Mouse (Mus musculus) heart, embryonic 15.5 days (tissue): ENCODE data around the gene Gse1. TPM values are rescaled to one million over a fixed set of nuclear protein-coding genes. Genes with fewer than 3 reads are reported as not detected.

Experiments used
- ATAC-seq: fragments of 200-750 bp; cut with Nextera tagmentation; replicated peaks from 2 replicates; pipeline ENCODE4 v1.8.0; 2017; ENCODE audit warnings: low read depth, moderate TSS enrichment; ENCODE audit not compliant: insufficient number of reproducible peaks, insufficient read depth, low FRiP score
- H3K27ac ChIP-seq: fragments of 300-500 bp; sonication (generic); 2 replicates; pipeline ENCODE4 v1.5.1; 2015; ENCODE audit warnings: mild to moderate bottlenecking, inconsistent platforms
- H3K27me3 ChIP-seq: fragments of 300-500 bp; sonication (generic); 2 replicates; pipeline ENCODE4 v1.6.1; 2015; ENCODE audit warnings: inconsistent platforms
- H3K36me3 ChIP-seq: fragments of 300-500 bp; sonication (generic); 2 replicates; pipeline ENCODE4 v1.6.1; 2015; ENCODE audit warnings: mild to moderate bottlenecking, inconsistent platforms
- H3K4me1 ChIP-seq: fragments of 300-500 bp; sonication (generic); replicated peaks from 2 replicates; pipeline ENCODE4 v1.6.1; 2015; ENCODE audit warnings: inconsistent platforms
- H3K4me2 ChIP-seq: fragments of 300-500 bp; sonication (generic); 2 replicates; pipeline ENCODE4 v1.6.1; 2015; ENCODE audit warnings: inconsistent platforms, mild to moderate bottlenecking, moderate library complexity
- H3K4me3 ChIP-seq: fragments of 300-500 bp; sonication (generic); 2 replicates; pipeline ENCODE4 v1.5.1; 2015; ENCODE audit warnings: mild to moderate bottlenecking, inconsistent platforms
- H3K9ac ChIP-seq: fragments of 300-500 bp; sonication (generic); 2 replicates; pipeline ENCODE4 v1.6.1; 2015; ENCODE audit warnings: mild to moderate bottlenecking, inconsistent platforms
- H3K9me3 ChIP-seq: fragments of 300-500 bp; sonication (generic); replicated peaks from 2 replicates; pipeline ENCODE4 v1.6.1; 2016; ENCODE audit warnings: inconsistent platforms
- WGBS: fragments of 180-500 bp; shearing (Covaris S2); methylation state at CpG from one replicate; pipeline ENCODE4 v1.1.7; 2015; ENCODE audit warnings: mixed read lengths; 5-methylcytosine and 5-hydroxymethylcytosine counted together
- polyA plus RNA-seq: library from polyadenylated mRNA; unstranded; fragments of >200 nt; fragmentation: Nextera tagmentation; extraction: Ambion mirVana; gene quantifications from 2 replicates; pipeline ENCODE4 v1.2.1, GENCODE M21; 2015

Gse1 gene
- polyA plus RNA-seq, 1 experiment from 2014 or later: 8.9 TPM

GRCm38 (mm10) chr8:120419675-120420074, 191.4 kb downstream of the Gse1 start:
- H3K4me3 ChIP-seq: no peak overlapping the region
- no peak for ATAC-seq
- WGBS: 71% methylated on average over 9 of the region's 9 CpGs
- H3K27me3 ChIP-seq: no peaks in the 10 kb centered on the region
- no peak overlapping the region for H3K4me2 ChIP-seq
- no peaks in the 10 kb centered on the region for H3K9me3 ChIP-seq
- peaks cover 75% of the 10 kb centered on the region for H3K4me1 ChIP-seq
- no peak overlapping the region for H3K9ac ChIP-seq
- H3K36me3 ChIP-seq: no peaks in the 10 kb centered on the region
- H3K27ac ChIP-seq: no peak overlapping the region

GRCm38 (mm10) chr8:120420226-120420625, 192.0 kb downstream of the Gse1 start:
- no peaks in the 10 kb centered on the region for H3K27me3 ChIP-seq
- H3K27ac ChIP-seq: no peak overlapping the region
- 44% methylated on average over 5 of the region's 5 CpGs for WGBS
- H3K9ac ChIP-seq: no peak overlapping the region
- H3K4me2 ChIP-seq: no peak overlapping the region
- H3K9me3 ChIP-seq: no peaks in the 10 kb centered on the region
- no peak for ATAC-seq
- peaks cover 81% of the 10 kb centered on the region for H3K4me1 ChIP-seq
- H3K36me3 ChIP-seq: no peaks in the 10 kb centered on the region
- H3K4me3 ChIP-seq: no peak overlapping the region

- no peak overlapping the region for H3K4me2 ChIP-seq
- no peaks in the 10 kb centered on the region for H3K9me3 ChIP-seq
- no peak overlapping the region for H3K4me3 ChIP-seq
- H3K27me3 ChIP-seq: no peaks in the 10 kb centered on the region
- no peak for ATAC-seq
- no peaks in the 10 kb centered on the region for H3K36me3 ChIP-seq
- 20% methylated on average over 9 of the region's 9 CpGs for WGBS
- H3K4me1 ChIP-seq: peaks cover 83% of the 10 kb centered on the region
- peak overlapping the region; percentile 52 for H3K27ac ChIP-seq
- 0 out of 2 replicates have a peak overlapping the region, but pooled peaks have one; percentile 27 for H3K9ac ChIP-seq
These were observed 193.4 kb downstream of the Gse1 start for GRCm38 (mm10) chr8:120421638-120422037.

DNA sequence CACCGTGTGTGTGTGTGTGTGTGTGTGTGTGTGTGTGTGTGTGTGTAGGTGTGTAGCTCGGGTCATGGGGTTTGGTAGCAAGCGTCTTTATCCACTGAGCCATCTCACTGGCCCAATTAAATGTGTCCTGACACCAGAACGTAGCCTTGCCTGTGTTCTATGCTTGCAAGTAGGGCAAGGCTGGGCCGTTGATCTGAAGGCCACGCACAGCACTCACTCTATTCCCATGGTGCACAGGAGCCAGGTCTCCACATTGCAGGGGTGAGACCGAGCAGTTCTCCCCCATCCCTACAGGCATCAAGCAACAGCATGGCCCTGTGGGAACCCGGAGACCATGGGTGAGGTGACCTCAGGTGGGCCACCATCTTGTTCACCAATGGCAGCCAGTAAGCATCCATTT, 194.0 kb downstream of the Gse1 start:
- Histone ChIP-seq H3K4me1 (peaks cover 83% of the 10 kb centered on the region), H3K27ac (no peak overlapping the region), H3K9ac (no peak overlapping the region), H3K9me3 (no peaks in the 10 kb centered on the region), H3K4me3 (no peak overlapping the region), H3K27me3 (no peaks in the 10 kb centered on the region), H3K4me2 (no peak overlapping the region), H3K36me3 (no peaks in the 10 kb centered on the region)
- WGBS: 85% methylated on average over 8 of the region's 8 CpGs
- no peak for ATAC-seq

- ATAC-seq: no peak
- Histone ChIP-seq H3K4me1 (peaks cover 78% of the 10 kb centered on the region), H3K27me3 (no peaks in the 10 kb centered on the region), H3K4me2 (no peak overlapping the region), H3K27ac (no peak overlapping the region), H3K36me3 (no peaks in the 10 kb centered on the region), H3K4me3 (no peak overlapping the region), H3K9ac (no peak overlapping the region; the same call in 1 of the 2 replicates), H3K9me3 (no peaks in the 10 kb centered on the region)
- WGBS: 54% methylated on average over 7 of the region's 7 CpGs
These were observed 195.3 kb downstream of the Gse1 start for GRCm38 (mm10) chr8:120423576-120423975.

DNA sequence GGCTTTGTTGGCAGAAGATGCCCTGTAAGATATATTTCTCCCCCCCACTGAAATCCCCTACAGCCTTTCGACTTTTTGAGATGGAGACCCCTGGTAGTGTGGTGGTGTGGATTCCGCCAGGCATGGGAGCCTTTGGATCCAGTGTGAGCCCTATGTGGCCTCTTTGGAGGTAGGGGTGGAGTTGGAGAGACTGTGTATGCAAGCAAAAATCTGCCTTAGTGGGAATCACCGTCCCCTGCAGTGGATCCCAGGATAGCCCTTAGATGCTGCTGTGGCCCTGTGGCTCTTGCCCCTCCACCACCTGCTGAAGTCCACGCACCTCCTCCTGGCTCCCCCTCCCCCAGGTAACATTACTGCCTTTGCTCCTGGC, 196.6 kb downstream of the Gse1 start:
- 29% methylated on average over 4 of the region's 4 CpGs for WGBS
- Histone ChIP-seq H3K36me3 (no peaks in the 10 kb centered on the region), H3K4me1 (peaks cover 73% of the 10 kb centered on the region), H3K4me3 (no peak overlapping the region), H3K4me2 (no peak overlapping the region; the same call in 1 of the 2 replicates), H3K9me3 (no peaks in the 10 kb centered on the region), H3K27me3 (no peaks in the 10 kb centered on the region), H3K27ac (peak overlapping the region; percentile 71), H3K9ac (no peak overlapping the region)
- 0 out of 2 replicates have a peak, but pooled peaks have one; percentile 2 for ATAC-seq

DNA sequence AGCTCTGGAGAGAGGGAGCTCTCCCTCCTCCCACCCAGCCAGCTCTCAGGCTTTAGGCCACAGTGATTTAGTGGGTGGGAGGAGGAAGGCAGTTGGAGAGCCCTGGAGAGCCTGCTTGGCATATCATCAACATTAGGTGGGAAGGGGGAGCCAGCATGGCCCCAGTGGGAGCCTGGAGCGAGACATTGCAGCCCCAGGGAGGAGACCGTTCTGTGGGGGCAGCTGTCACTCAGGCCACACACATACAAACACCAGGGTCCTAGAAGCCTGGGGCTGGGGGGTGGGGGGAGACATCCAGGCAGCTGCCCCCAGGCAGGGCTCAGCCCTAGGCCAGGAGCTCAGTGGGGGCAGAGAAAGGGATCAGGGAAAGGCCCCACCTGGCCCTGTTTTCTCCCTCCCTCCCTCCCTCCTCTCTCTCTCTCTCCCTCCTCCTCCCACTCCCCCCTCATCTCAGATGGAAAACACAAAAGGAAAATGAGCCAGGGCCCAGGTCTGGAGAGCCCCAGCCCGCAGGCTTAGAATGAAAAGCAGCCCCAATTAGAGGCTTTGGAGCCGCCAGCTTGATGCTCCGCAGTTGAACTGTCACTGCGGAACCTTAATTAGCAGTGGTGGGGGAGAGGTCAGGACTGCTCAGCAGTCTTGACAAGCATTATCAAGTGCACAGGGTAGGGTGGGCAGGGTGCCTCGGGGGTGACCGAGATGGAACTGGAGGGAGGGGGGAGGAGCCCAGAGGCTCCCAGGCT, 197.1 kb downstream of the Gse1 start:
- WGBS: 24% methylated on average over 8 of the region's 8 CpGs
- Histone ChIP-seq H3K27me3 (no peaks in the 10 kb centered on the region), H3K27ac (peak overlapping the region; percentile 71), H3K9ac (no peak overlapping the region), H3K4me2 (peak overlapping the region; percentile 24), H3K9me3 (no peaks in the 10 kb centered on the region), H3K36me3 (no peaks in the 10 kb centered on the region), H3K4me3 (no peak overlapping the region), H3K4me1 (peaks cover 67% of the 10 kb centered on the region)
- ATAC-seq: peak; percentile 68

DNA sequence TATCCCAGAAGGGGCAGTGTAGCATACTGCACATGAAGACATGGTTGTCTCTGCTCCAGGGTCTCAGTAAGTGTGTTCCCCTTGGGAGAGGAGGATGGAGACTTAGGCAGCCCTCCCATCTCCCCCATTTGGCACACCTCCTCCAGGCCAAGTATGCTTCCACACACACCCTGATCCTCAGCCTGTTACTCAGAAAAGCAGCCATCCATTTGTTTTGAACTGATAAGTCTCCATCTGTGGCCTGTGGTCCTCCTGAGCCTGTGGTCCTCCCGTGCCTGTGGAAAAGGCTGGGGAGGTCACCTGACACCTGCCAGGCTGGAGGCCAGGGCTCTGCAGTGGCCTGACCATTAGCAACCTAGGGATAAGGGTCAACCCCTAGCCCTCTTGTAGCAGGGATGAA, 197.8 kb downstream of the Gse1 start:
- 38% methylated on average over 1 of the region's 1 CpGs for WGBS
- no peaks in the 10 kb centered on the region for H3K9me3 ChIP-seq
- H3K4me2 ChIP-seq: no peak overlapping the region
- H3K27ac ChIP-seq: peak overlapping the region; percentile 71
- H3K4me1 ChIP-seq: peaks cover 61% of the 10 kb centered on the region
- H3K27me3 ChIP-seq: no peaks in the 10 kb centered on the region
- H3K36me3 ChIP-seq: no peaks in the 10 kb centered on the region
- no peak overlapping the region for H3K4me3 ChIP-seq
- no peak overlapping the region for H3K9ac ChIP-seq
- ATAC-seq: no peak

GRCm38 (mm10) chr8:120426622-120427385, 198.5 kb downstream of the Gse1 start:
- Histone ChIP-seq H3K4me2 (no peak overlapping the region), H3K36me3 (no peaks in the 10 kb centered on the region), H3K4me1 (peaks cover 54% of the 10 kb centered on the region), H3K27ac (peak overlapping the region; percentile 55), H3K9me3 (no peaks in the 10 kb centered on the region), H3K27me3 (no peaks in the 10 kb centered on the region), H3K4me3 (no peak overlapping the region), H3K9ac (no peak overlapping the region)
- 50% methylated on average over 20 of the region's 20 CpGs for WGBS
- no peak for ATAC-seq

GRCm38 (mm10) chr8:120428492-120428891, 200.2 kb downstream of the Gse1 start:
- Histone ChIP-seq H3K9ac (no peak overlapping the region), H3K36me3 (no peaks in the 10 kb centered on the region), H3K27me3 (no peaks in the 10 kb centered on the region), H3K27ac (no peak overlapping the region), H3K4me2 (no peak overlapping the region), H3K9me3 (no peaks in the 10 kb centered on the region), H3K4me1 (peaks cover 45% of the 10 kb centered on the region), H3K4me3 (no peak overlapping the region)
- 84% methylated on average over 5 of the region's 5 CpGs for WGBS
- ATAC-seq: no peak

DNA sequence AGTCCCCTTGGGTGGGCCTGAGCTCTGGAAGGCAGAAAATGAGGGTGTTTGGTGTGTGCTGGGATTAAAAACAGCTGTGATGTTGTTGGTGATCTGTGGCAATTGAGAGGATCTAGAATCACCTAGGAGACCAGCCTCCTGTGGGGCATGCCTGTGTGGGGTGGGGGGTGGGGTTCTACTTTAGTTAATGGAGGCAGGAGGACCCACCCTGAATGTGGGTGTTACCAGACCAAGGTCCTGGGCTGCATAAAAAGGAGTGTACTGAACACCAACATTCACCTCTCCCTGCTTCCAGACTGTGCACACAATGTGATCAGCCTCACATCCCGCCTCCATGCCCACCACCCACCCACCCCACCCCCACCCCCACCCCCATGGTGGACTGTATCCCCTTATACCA, 200.9 kb downstream of the Gse1 start:
- Histone ChIP-seq H3K9me3 (no peaks in the 10 kb centered on the region), H3K27ac (no peak overlapping the region), H3K9ac (no peak overlapping the region), H3K4me1 (peaks cover 39% of the 10 kb centered on the region), H3K36me3 (no peaks in the 10 kb centered on the region), H3K4me3 (no peak overlapping the region), H3K27me3 (no peaks in the 10 kb centered on the region), H3K4me2 (no peak overlapping the region)
- ATAC-seq: no peak
- WGBS: 94% methylated on average over 1 of the region's 1 CpGs
